Mouse (Mus musculus): ENCODE data around the gene Tubgcp5. TPM values are rescaled to one million over a fixed set of nuclear protein-coding genes. Genes with fewer than 3 reads are reported as not detected.
"Not testable (repeated sequence)": the region's sequence is repeated elsewhere in the genome, so short reads cannot be mapped to it uniquely, and the experiment has no call there.

Tubgcp5 gene
- polyA plus RNA-seq (2015; fragmentation: Nextera tagmentation; extraction: Ambion mirVana), result 29.2 and 31.8 TPM in 2 replicates

DNA sequence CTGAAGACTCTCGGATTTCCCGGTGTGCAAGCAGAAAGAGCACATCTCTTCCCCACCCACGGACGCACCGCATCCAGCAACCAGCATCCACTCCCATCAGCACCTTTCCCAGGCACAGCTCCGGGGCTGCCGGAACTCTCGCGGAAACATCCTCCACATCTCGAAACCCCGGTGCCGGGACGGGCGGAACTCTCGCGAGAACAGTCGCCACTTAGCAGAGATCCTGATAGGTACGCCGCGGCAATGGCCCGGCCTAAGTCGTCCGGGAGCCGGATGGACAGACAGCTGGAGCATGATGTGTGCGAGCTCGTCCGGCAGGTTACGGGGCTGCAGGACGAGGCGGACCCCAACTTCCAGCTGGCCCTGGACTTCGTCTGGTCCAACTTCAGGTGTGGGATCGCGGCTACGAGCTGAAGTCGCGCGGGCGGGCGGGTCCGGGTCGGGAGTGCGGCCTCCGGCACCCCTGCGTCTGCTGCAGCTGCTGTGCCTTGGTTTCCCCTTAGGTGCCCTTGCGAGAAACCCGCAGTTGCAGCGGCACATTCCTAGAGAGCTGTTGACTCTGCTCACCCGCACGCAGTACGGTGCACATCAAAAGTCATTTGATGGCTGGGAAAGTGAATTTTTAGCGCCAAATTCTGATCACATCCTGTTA is at the start of gene Tubgcp5:
TSS of gene Tubgcp5 (plus strand) at position 203 of the 652 bp plus-strand sequence.
- Histone ChIP-seq H3K27me3 (no peaks in the 10 kb centered on the region), H3K4me1 (peaks cover 12% of the 10 kb centered on the region), H3K9me3 (no peaks in the 10 kb centered on the region), H3K4me3 (peak within 1 kb of the TSS; percentile 70), H3K27ac (peak within 1 kb of the TSS; percentile 85), H3K36me3 (peaks cover 24% of the 10 kb centered on the region), H3K9ac (peak within 1 kb of the TSS; percentile 87), H3K4me2 (peak within 1 kb of the TSS; percentile 55)
- ATAC-seq (ENCODE audit: insufficient number of reproducible peaks, low FRiP score, low TSS enrichment, low read depth), result peak; percentile 97
- WGBS, result under 1% methylated on average over 51 of the region's 51 CpGs

DNA sequence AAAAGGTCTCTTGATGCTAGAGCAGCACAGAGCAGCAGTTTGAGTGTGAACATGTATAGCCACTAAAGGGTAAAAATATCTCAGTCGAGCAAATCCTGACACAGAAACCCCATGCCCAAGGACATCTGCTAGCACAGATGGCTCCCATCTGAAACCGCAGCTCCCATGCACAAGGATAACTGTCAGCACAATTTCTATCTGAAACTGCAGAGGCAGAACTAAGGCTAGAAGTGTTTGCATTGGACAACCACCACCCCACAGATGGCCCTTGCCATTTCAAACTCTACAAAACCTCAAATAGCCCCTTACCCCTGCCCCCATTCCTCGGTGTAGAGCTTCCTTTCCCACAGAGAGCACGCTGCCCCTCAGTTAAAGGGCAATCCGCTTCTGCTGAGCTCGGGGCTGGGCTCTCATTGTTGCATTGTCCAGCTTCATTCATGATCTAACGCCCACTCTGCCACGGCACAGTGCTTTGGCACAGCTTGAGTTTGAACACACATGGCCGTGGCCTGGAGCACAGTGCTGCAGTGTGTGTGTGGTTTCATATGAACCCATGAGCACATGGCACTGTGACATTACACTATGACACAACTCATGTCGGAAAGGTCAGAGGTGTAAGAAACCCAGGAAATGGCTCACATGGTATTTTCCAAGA is 49.3 kb upstream of the Tubgcp5 start:
- WGBS, result 70% methylated on average over 10 of the region's 10 CpGs
- no peak overlapping the region for H3K27ac ChIP-seq

DNA sequence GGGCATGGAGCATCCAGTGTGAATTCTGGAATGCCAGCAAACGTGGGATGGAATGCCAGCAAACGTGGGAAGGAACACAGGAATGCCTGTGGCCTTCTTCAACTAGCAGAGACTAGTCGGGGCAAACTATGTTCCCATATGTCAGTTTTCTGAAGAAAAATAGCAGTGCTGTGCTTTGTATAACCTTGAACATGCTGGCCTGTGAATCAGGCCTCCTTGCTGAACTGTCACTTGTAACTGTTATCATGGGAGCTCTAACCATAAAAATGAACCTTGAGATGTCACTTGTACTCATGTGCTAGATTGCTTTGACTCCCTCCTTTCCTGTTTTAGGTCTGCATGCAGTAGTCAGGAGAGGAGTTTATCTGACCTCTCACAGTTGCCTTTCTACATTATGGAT is 43.1 kb upstream of the Tubgcp5 start:
- Histone ChIP-seq H3K4me1 (no peaks in the 10 kb centered on the region), H3K9me3 (no peaks in the 10 kb centered on the region), H3K4me2 (no peak overlapping the region), H3K4me3 (no peak overlapping the region), H3K27me3 (no peaks in the 10 kb centered on the region), H3K27ac (no peak overlapping the region), H3K36me3 (no peaks in the 10 kb centered on the region), H3K9ac (no peak overlapping the region)
- 58% methylated on average over 3 of the region's 3 CpGs for WGBS
- ATAC-seq (ENCODE audit: insufficient number of reproducible peaks, low FRiP score, low TSS enrichment, low read depth), result no peak

More for the DNA sequence above, 49.3 kb upstream of the Tubgcp5 start:
- no peak overlapping the region for H3K4me2 ChIP-seq
- H3K36me3 ChIP-seq, result no peaks in the 10 kb centered on the region
- H3K4me3 ChIP-seq, result no peak overlapping the region
- H3K9ac ChIP-seq, result no peak overlapping the region
- no peak for ATAC-seq (ENCODE audit: insufficient number of reproducible peaks, low FRiP score, low TSS enrichment, low read depth)
- no peaks in the 10 kb centered on the region for H3K9me3 ChIP-seq
- H3K27me3 ChIP-seq, result no peaks in the 10 kb centered on the region
- no peaks in the 10 kb centered on the region for H3K4me1 ChIP-seq

DNA sequence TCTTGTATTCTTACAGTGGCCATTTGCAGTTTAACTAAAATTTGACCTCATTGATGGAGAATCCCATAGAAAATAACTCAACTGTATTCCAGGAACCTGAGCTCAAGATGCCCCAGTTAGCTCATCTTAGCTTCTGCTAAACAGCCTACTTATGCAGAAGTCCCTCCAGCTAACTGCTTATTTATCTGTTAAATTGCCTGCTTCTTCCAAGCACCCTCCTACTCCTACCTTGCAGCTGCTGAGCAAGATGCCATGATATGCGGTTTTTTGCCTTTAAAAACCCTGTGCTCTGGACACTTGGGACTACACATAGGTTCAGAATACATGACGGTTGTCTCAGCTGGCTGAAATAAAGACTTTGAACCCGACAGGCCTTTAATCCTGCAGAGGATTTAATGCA is 34.6 kb upstream of the Tubgcp5 start:
- Histone ChIP-seq H3K27me3 (no peaks in the 10 kb centered on the region), H3K9me3 (no peaks in the 10 kb centered on the region), H3K4me1 (no peaks in the 10 kb centered on the region), H3K27ac (no peak overlapping the region), H3K36me3 (no peaks in the 10 kb centered on the region), H3K9ac (no peak overlapping the region), H3K4me2 (no peak overlapping the region), H3K4me3 (no peak overlapping the region)
- WGBS, result 68% methylated on average over 3 of the region's 3 CpGs
- ATAC-seq (ENCODE audit: insufficient number of reproducible peaks, low FRiP score, low TSS enrichment, low read depth), result no peak

DNA sequence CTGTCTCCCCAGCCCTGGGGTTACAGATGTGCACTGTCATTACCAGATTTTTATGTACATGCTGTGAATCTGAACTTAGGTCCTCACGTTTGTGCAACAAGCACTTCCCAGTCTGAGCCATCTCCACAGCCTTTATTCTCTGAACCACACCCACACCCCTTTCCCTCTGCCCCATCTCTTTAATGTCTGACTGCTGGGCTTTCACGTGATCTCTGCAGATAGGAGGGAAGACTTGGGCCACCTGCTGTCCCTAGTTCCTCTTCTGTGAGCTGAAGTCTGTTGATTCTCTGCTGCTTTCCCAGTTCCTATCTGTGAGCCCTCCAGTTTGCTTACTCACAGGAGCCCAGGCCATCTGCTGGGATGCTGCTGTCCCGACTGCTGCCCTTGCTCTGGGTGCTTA is 26.0 kb upstream of the Tubgcp5 start, which contains the start of gene Siglech:
TSS of gene Siglech (plus strand) at position 253 of the 400 bp plus-strand sequence.
- Histone ChIP-seq H3K9me3 (no peaks in the 10 kb centered on the region), H3K9ac (no peak within 1 kb of the TSS), H3K27me3 (no peaks in the 10 kb centered on the region), H3K4me1 (no peaks in the 10 kb centered on the region), H3K27ac (no peak within 1 kb of the TSS), H3K36me3 (no peaks in the 10 kb centered on the region), H3K4me3 (no peak within 1 kb of the TSS), H3K4me2 (no peak within 1 kb of the TSS)
- no peak for ATAC-seq (ENCODE audit: insufficient number of reproducible peaks, low FRiP score, low TSS enrichment, low read depth)
- WGBS, result 43% methylated on average over 3 of the region's 3 CpGs

DNA sequence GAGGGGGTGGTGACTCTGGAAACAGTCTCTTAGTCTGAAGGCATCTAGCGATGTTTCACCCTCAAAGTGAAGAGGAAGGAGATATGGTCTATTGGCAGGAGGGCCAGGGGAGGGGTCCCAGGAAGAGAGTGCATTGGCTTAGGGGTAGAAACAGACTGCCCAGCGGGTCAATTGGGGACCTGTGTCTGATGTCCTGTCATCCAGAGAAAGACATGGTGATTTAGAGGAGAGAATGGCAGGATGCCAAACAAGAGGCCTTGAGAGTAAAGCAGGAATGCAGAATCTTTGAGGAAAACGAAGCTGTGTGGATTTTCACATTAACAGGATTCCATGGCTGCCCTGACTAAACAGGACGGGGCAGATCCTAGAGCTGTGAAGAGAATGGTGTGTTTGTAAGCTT is 13.9 kb upstream of the Tubgcp5 start:
- Histone ChIP-seq H3K36me3 (no peaks in the 10 kb centered on the region), H3K9ac (no peak overlapping the region), H3K27me3 (no peaks in the 10 kb centered on the region), H3K9me3 (no peaks in the 10 kb centered on the region), H3K27ac (no peak overlapping the region), H3K4me1 (no peaks in the 10 kb centered on the region), H3K4me3 (no peak overlapping the region), H3K4me2 (no peak overlapping the region)
- no peak for ATAC-seq (ENCODE audit: insufficient number of reproducible peaks, low FRiP score, low TSS enrichment, low read depth)
- 43% methylated on average over 4 of the region's 4 CpGs for WGBS

DNA sequence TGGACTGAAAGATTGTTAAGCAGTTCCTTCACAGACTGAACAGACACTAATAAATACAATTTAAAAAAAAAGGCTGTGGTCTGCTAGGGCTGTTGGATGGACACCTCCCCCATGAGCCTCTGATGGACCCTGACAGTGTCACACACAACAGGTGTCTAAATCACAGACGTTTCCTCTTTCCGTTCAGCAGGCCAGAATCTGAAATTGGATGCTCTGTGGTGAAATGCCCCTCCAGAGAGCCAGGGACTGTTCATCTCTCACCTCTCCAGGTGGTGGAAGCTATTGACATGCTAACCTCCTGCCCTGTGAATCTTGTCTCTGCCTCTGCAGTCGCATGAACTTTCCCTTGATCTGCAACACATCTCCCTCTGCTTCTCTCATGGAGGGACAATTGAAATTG is 11.5 kb upstream of the Tubgcp5 start:
- H3K4me1 ChIP-seq, result no peaks in the 10 kb centered on the region
- no peaks in the 10 kb centered on the region for H3K27me3 ChIP-seq
- no peak overlapping the region for H3K9ac ChIP-seq
- no peak overlapping the region for H3K4me2 ChIP-seq
- H3K36me3 ChIP-seq, result no peaks in the 10 kb centered on the region
- H3K27ac ChIP-seq, result no peak overlapping the region
- 52% methylated on average over 3 of the region's 3 CpGs for whole genome bisulfite sequencing
- H3K4me3 ChIP-seq, result no peak overlapping the region
- H3K9me3 ChIP-seq, result no peaks in the 10 kb centered on the region
- ATAC-seq (ENCODE audit: insufficient number of reproducible peaks, low FRiP score, low TSS enrichment, low read depth), result no peak

DNA sequence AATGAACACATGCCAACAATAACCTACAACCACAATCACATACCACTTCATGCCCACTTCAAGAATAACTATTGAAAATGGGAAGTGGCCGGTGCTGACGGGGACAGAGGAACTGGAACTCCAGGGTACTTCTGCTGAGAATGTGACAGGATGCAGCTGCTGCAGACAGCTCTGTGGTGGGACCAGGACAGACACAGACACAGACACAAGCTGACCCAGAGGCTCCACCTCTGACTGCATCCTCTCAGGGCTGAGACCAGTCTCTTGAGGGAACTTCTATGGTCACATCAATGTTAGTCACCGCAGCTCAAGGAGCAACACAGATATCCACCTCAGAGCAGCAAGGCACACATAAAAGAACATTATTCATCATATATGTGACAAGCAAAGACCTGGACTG is 9.4 kb upstream of the Tubgcp5 start:
- Histone ChIP-seq H3K4me3 (no peak overlapping the region), H3K9ac (no peak overlapping the region), H3K4me2 (no peak overlapping the region), H3K36me3 (no peaks in the 10 kb centered on the region), H3K27ac (no peak overlapping the region), H3K9me3 (no peaks in the 10 kb centered on the region), H3K27me3 (no peaks in the 10 kb centered on the region), H3K4me1 (no peaks in the 10 kb centered on the region)
- ATAC-seq (ENCODE audit: insufficient number of reproducible peaks, low FRiP score, low TSS enrichment, low read depth), result no peak
- WGBS, result 69% methylated on average over 3 of the region's 3 CpGs

DNA sequence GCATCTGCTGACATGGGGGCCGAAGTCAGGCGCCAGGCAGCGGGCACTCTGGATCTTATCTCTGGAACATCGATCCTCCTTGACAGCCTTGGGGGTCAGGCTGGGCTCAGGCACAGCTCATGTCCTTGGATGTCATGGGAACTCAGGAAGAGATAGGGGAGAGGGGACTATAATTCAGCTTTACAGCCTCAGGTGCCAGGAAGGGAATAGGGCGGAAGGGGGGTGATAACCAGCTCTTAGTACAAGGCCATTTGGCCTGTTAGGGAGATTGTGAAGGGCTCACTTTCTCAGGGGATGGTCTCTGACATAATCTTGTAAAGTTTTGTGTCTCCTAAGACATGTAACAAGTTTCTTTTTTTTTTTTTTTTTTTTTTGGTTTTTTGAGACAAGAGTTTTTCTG is 3.4 kb upstream of the Tubgcp5 start:
- peaks cover 12% of the 10 kb centered on the region for H3K4me1 ChIP-seq
- H3K4me2 ChIP-seq; H3K9ac ChIP-seq; ATAC-seq (ENCODE audit: insufficient number of reproducible peaks, low FRiP score, low TSS enrichment, low read depth); H3K27me3 ChIP-seq; H3K9me3 ChIP-seq; H3K27ac ChIP-seq; H3K36me3 ChIP-seq; H3K4me3 ChIP-seq: not testable (repeated sequence)
- WGBS, result 45% methylated on average over 5 of the region's 5 CpGs

DNA sequence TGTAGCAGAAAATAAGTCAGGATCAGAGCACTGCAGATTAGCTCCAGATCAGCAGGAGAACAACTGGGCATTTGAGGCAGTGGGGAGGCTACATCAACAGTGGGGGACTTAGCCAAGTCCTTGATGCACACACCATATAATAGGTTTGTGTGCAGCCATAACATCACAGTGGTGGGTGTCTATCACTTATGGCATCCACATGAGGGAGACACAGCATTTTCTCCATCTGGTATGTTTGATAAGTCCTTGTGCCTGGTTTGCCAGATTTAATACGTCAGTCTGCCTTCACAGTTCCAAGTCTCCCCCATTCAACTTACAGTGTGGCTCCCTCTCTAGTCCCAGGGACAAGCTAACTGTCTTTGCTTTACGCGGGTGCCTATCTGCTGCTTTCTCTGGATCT is 1.7 kb upstream of the Tubgcp5 start:
- H3K9me3 ChIP-seq, result no peaks in the 10 kb centered on the region
- peaks cover 12% of the 10 kb centered on the region for H3K4me1 ChIP-seq
- no peak overlapping the region for H3K4me3 ChIP-seq
- peaks cover 14% of the 10 kb centered on the region for H3K36me3 ChIP-seq
- H3K4me2 ChIP-seq, result no peak overlapping the region
- no peak for ATAC-seq (ENCODE audit: insufficient number of reproducible peaks, low FRiP score, low TSS enrichment, low read depth)
- 60% methylated on average over 3 of the region's 3 CpGs for WGBS
- H3K27ac ChIP-seq, result no peak overlapping the region
- no peaks in the 10 kb centered on the region for H3K27me3 ChIP-seq
- no peak overlapping the region for H3K9ac ChIP-seq

DNA sequence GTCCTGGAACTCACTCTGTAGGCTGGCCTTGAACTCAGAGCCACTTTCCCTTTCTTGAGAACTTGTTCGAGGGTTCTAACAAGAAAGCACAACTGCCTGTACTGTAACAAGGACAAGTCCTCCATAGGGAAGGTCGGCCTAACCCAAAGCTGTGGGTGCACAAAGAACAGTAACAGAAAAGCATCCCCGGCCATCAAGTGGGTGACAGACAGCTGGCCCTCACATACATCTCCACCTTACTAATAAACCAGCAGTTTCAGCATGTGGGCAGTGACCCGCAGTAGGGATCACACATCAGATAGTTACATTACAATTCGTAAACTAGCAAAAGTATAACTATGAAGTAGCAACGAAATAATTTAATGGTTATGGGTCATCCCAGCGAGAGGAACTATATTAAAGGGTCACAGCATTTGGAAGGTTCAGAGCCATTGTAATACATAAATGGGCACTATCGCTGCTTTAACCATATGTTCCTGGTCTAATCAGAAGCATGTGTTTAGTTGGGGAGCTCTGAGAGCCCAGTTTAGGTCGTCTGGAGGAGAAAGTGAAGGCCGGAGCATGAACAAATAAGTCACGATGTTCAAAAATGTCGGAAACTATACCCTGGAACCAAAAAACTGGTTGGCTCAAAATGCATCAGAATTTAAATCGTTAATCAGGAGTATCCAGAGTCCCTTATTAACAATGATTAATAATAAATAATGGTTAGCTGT is 560 bp upstream of the Tubgcp5 start:
- H3K4me3 ChIP-seq, result peak overlapping the region; percentile 70
- peak overlapping the region; percentile 87 for H3K9ac ChIP-seq
- H3K27me3 ChIP-seq, result no peaks in the 10 kb centered on the region
- no peaks in the 10 kb centered on the region for H3K9me3 ChIP-seq
- WGBS, result 32% methylated on average over 13 of the region's 13 CpGs
- H3K4me1 ChIP-seq, result peaks cover 12% of the 10 kb centered on the region
- H3K27ac ChIP-seq, result peak overlapping the region; percentile 85
- peak overlapping the region; percentile 55 for H3K4me2 ChIP-seq
- ATAC-seq (ENCODE audit: insufficient number of reproducible peaks, low FRiP score, low TSS enrichment, low read depth), result no peak
- peaks cover 23% of the 10 kb centered on the region for H3K36me3 ChIP-seq

DNA sequence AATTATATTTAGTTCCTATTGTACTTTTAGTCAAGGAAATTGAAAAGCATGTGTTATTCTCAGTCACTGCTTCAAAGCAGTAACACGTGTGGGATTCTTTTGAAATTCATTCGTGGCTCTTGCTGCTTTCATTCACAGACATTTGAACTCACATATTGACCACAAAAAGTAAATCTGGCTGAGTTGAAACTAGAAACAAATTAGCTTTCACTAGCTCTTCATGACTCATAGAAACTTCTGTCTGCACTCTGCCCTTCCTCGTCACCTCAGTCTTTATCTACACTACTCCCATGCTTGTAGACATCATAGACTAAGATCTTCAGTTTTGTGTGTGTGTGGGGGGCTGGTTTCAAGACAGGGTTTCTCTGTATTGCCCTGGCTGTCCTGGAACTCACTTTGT is 6.0 kb downstream of the Tubgcp5 start:
- no peak overlapping the region for H3K4me2 ChIP-seq
- ATAC-seq (ENCODE audit: insufficient number of reproducible peaks, low FRiP score, low TSS enrichment, low read depth), result no peak
- H3K36me3 ChIP-seq, result peaks cover 68% of the 10 kb centered on the region
- H3K9me3 ChIP-seq, result no peaks in the 10 kb centered on the region
- H3K4me1 ChIP-seq, result peaks cover 3% of the 10 kb centered on the region; the same call in 1 of the 2 replicates
- 93% methylated on average over 3 of the region's 3 CpGs for WGBS
- H3K27ac ChIP-seq, result no peak overlapping the region
- no peaks in the 10 kb centered on the region for H3K27me3 ChIP-seq
- no peak overlapping the region for H3K4me3 ChIP-seq
- no peak overlapping the region for H3K9ac ChIP-seq

All from limb, embryonic 15.5 days (tissue).